Mouse (Mus musculus) liver, embryonic 13.5 days (tissue): ENCODE measurements around the gene Pip4k2b. TPM values are rescaled to one million over a fixed set of nuclear protein-coding genes. Genes with fewer than 3 reads are reported as not detected.

Source experiments
- ATAC-seq: fragments of 200-750 bp; cut with Nextera tagmentation; 2 replicates; pipeline ENCODE4 v1.8.0; 2017; ENCODE audit warnings: low read depth, mild to moderate bottlenecking, moderate number of reproducible peaks, moderate library complexity
- DNase-seq: peaks from one replicate; pipeline ENCODE4 v3.0.0; 2022
- H3K27ac ChIP-seq: fragments of 300-500 bp; sonication (generic); 2 replicates; pipeline ENCODE4 v1.5.1; 2015; ENCODE audit warnings: moderate library complexity, mild to moderate bottlenecking, inconsistent platforms
- H3K27me3 ChIP-seq: fragments of 300-500 bp; sonication (generic); 2 replicates; pipeline ENCODE4 v1.6.1; 2015; ENCODE audit warnings: mild to moderate bottlenecking, inconsistent platforms
- H3K36me3 ChIP-seq: fragments of 300-500 bp; sonication (generic); 2 replicates; pipeline ENCODE4 v1.6.1; 2015; ENCODE audit warnings: mild to moderate bottlenecking, inconsistent platforms
- H3K4me1 ChIP-seq: fragments of 300-500 bp; sonication (generic); replicated peaks from 2 replicates; pipeline ENCODE4 v1.6.1; 2015; ENCODE audit warnings: inconsistent platforms
- H3K4me2 ChIP-seq: fragments of 300-500 bp; sonication (generic); 2 replicates; pipeline ENCODE4 v1.6.1; 2015; ENCODE audit warnings: inconsistent platforms, mild to moderate bottlenecking, moderate library complexity
- H3K4me3 ChIP-seq: fragments of 300-500 bp; sonication (generic); replicated peaks from 2 replicates; pipeline ENCODE4 v1.5.1; 2015; ENCODE audit warnings: mild to moderate bottlenecking, inconsistent platforms
- H3K9ac ChIP-seq: fragments of 300-500 bp; sonication (generic); 2 replicates; pipeline ENCODE4 v1.6.1; 2015; ENCODE audit warnings: mild to moderate bottlenecking, inconsistent platforms
- H3K9me3 ChIP-seq: fragments of 300-500 bp; sonication (generic); replicated peaks from 2 replicates; pipeline ENCODE4 v1.6.1; 2016; ENCODE audit warnings: inconsistent platforms
- WGBS: fragments of 180-500 bp; shearing (Covaris S2); methylation state at CpG from one replicate; pipeline ENCODE4 v1.1.7; 2015; ENCODE audit not compliant: insufficient replicate concordance; 5-methylcytosine and 5-hydroxymethylcytosine counted together
- polyA plus RNA-seq: library from polyadenylated mRNA; unstranded; fragments of >200 nt; fragmentation: Nextera tagmentation; extraction: Ambion mirVana; gene quantifications from 2 replicates; pipeline ENCODE4 v1.2.1, GENCODE M21; 2015

Pip4k2b gene
- polyA plus RNA-seq, 1 experiment from 2014 or later = 0.88 TPM

DNA sequence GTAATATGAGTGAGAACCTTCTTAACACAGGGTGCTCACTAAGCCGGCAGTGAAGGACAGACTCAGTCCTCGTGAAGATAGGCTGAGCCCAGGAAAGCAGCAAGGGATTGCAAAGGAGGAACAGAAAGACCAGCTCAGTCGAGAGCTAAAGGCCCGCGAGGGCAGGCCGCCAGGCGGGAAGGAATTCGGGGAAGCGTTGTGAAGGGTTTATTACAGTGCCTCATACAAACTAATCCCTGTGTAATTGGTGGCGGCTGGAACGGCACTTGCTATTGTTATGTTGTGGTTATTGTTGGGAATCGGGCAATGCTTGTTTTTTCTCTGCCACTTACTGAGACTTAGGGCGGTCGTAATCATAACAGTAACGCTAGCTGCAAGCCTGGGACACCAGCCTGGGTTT, 67.1 kb downstream of the Pip4k2b start:
- Histone ChIP-seq H3K4me1 (no peaks in the 10 kb centered on the region), H3K4me2 (no peak overlapping the region), H3K27ac (no peak overlapping the region), H3K9me3 (no peaks in the 10 kb centered on the region), H3K27me3 (no peaks in the 10 kb centered on the region), H3K9ac (no peak overlapping the region), H3K36me3 (peaks cover 20% of the 10 kb centered on the region; the same call in 1 of the 2 replicates), H3K4me3 (no peak overlapping the region)
- ATAC-seq (no peak), DNase-seq (no peak)
- WGBS = 76% methylated on average over 15 of the region's 15 CpGs

GRCm38 (mm10) chr11:97676050-97676754, 68.3 kb downstream of the Pip4k2b start:
- Histone ChIP-seq H3K36me3 (peaks cover 14% of the 10 kb centered on the region; the same call in 1 of the 2 replicates), H3K27me3 (no peaks in the 10 kb centered on the region), H3K4me3 (no peak overlapping the region), H3K27ac (no peak overlapping the region), H3K9ac (no peak overlapping the region), H3K4me1 (no peaks in the 10 kb centered on the region), H3K4me2 (no peak overlapping the region), H3K9me3 (no peaks in the 10 kb centered on the region)
- no peak for DNase-seq
- no peak for ATAC-seq
- WGBS = 77% methylated on average over 15 of the region's 15 CpGs

DNA sequence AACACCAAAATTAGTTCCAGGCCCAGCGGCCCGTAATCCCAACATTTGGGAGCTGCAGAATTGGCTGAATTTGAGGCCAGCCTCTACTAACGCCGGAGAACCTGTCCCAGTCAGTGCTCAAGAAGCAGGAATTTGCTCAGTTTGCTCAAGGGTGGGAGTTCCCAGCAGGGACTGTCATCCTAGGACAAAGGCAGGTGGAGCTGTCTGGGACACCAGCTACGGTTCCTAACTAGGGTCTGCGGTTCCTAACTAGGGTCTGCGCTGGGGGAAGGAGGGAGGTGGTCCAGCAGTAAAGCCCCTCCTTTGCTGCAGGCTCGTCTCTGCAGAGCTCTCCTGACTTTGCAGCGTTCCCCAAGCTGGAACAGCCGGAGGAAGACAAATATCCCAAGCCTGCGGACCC, 71.4 kb downstream of the Pip4k2b start:
- Histone ChIP-seq H3K27me3 (peaks cover 6% of the 10 kb centered on the region), H3K9ac (no peak overlapping the region), H3K4me1 (peaks cover 15% of the 10 kb centered on the region), H3K4me2 (no peak overlapping the region), H3K27ac (no peak overlapping the region), H3K9me3 (no peaks in the 10 kb centered on the region), H3K4me3 (no peak overlapping the region), H3K36me3 (peaks cover 3% of the 10 kb centered on the region; the same call in 1 of the 2 replicates)
- WGBS = 78% methylated on average over 11 of the region's 11 CpGs
- DNase-seq = no peak
- ATAC-seq = no peak

DNA sequence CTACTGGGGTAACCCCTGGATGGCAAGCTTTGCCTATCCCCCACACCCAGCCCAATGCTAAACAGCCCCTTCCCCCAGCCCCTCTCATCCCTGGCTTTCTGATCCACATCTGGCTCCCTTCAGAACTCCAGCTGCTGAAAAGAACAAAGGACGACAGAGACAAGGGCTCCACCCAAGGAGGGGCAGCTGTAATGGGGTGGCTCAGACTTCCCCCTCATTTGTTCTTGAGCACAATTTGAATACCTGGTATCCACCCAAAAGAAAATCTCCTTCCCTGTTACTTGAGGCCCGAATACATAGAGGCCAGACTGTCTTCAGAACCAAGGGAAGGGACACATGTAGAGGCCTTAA, 73.4 kb downstream of the Pip4k2b start:
- no peak for ATAC-seq
- Histone ChIP-seq H3K27ac (no peak overlapping the region), H3K4me3 (no peak overlapping the region), H3K36me3 (0 out of 2 replicates have a peak, but pooled peaks cover 3% of the 10 kb centered on the region), H3K27me3 (peaks cover 15% of the 10 kb centered on the region), H3K4me1 (peaks cover 15% of the 10 kb centered on the region), H3K9ac (no peak overlapping the region), H3K4me2 (no peak overlapping the region), H3K9me3 (no peaks in the 10 kb centered on the region)
- WGBS = 35% methylated on average over 2 of the region's 2 CpGs
- no peak for DNase-seq

DNA sequence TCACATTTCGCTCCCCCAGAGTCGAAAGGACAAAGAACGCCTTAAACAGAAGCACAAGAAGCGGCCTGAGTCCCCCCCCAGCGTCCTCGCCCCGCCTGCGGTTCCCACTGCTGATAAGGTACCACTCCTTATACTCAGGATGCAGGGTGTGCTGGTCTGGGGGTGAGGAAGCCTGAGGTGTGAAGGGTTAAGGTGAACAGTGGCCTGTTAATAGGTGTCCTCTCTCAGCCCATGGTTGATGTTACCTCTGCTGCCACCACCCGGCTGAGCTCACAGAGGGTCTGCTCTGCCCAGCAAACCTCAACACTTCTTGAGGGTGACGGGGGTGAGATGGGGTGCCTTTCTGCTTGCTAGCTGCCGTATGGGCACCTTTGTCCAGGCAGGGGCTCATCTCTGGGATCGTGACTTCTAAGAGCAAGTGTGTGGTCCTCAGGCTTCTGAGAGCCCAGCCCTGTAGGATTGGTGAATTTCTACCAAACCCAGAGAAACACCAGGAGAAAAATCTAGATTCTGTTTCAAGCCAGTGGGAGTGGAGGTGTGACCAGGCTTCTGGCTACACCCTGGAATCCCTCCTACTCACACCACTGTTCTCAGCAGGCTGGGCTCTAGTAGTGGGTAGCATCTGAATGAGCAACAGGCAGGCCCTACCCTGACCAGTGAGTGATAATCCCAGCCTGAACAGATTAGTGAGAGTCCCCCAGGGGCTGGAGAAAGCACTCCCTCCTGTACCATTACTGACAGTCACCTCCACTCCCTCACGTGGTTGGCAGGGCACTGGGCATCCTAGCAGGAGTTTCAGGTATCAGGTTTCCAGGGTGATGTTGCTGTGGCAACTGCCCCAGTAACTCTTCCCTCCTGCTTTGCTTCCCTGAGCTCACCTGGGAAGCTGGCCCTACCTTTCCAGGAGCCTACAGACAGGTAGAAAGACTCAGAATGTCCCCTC, 74.0 kb downstream of the Pip4k2b start:
- WGBS = 44% methylated on average over 13 of the region's 13 CpGs
- DNase-seq (no peak), ATAC-seq (no peak)
- H3K4me2 ChIP-seq = no peak overlapping the region
- H3K27me3 ChIP-seq = peaks cover 22% of the 10 kb centered on the region
- no peak overlapping the region for H3K4me3 ChIP-seq
- H3K9me3 ChIP-seq = no peaks in the 10 kb centered on the region
- peaks cover 15% of the 10 kb centered on the region for H3K4me1 ChIP-seq
- H3K27ac ChIP-seq = no peak overlapping the region
- H3K9ac ChIP-seq = no peak overlapping the region
- H3K36me3 ChIP-seq = peaks cover 2% of the 10 kb centered on the region; the same call in 1 of the 2 replicates

DNA sequence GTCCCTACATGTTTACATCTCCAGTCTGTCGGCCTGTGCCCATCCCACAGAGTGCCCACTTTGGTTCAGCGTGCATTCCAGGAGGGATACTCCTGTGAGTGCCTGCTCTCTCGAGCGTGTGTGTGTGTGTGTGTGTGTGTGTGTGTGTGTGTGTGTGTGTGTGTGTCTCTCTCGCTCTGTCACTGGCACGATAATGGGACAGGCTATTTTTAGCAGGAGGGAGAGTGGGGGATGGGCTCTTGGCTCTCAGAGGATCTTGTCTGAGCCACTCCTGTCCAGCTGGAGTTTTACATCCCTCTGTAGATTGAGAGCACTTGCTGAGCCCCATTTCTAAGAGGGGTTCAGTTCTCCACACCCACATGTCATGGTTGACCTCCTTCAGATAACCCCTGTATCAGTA, 74.7 kb downstream of the Pip4k2b start:
- Histone ChIP-seq H3K27ac (no peak overlapping the region), H3K9ac (no peak overlapping the region), H3K4me2 (no peak overlapping the region), H3K4me1 (peaks cover 16% of the 10 kb centered on the region), H3K4me3 (no peak overlapping the region), H3K36me3 (peaks cover 4% of the 10 kb centered on the region; the same call in 1 of the 2 replicates), H3K27me3 (peaks cover 28% of the 10 kb centered on the region), H3K9me3 (no peaks in the 10 kb centered on the region)
- no peak for ATAC-seq
- WGBS = 18% methylated on average over 6 of the region's 6 CpGs
- DNase-seq = no peak

- 69% methylated on average over 15 of the region's 15 CpGs for WGBS
- Histone ChIP-seq H3K4me1 (peaks cover 19% of the 10 kb centered on the region), H3K9ac (no peak overlapping the region), H3K27ac (no peak overlapping the region), H3K9me3 (no peaks in the 10 kb centered on the region), H3K27me3 (peaks cover 34% of the 10 kb centered on the region), H3K4me3 (no peak overlapping the region), H3K36me3 (peaks cover 4% of the 10 kb centered on the region; the same call in 1 of the 2 replicates), H3K4me2 (no peak overlapping the region)
- no peak for DNase-seq
- ATAC-seq = no peak
These were observed 75.2 kb downstream of the Pip4k2b start for GRCm38 (mm10) chr11:97669268-97669667.

GRCm38 (mm10) chr11:97668160-97668559, 76.3 kb downstream of the Pip4k2b start:
- peaks cover 45% of the 10 kb centered on the region for H3K27me3 ChIP-seq
- H3K36me3 ChIP-seq = peaks cover 4% of the 10 kb centered on the region; the same call in 1 of the 2 replicates
- peaks cover 27% of the 10 kb centered on the region for H3K4me1 ChIP-seq
- no peaks in the 10 kb centered on the region for H3K9me3 ChIP-seq
- H3K9ac ChIP-seq = no peak overlapping the region
- H3K27ac ChIP-seq = no peak overlapping the region
- WGBS = 74% methylated on average over 7 of the region's 7 CpGs
- no peak overlapping the region for H3K4me2 ChIP-seq
- no peak overlapping the region for H3K4me3 ChIP-seq
- DNase-seq = no peak
- no peak for ATAC-seq

GRCm38 (mm10) chr11:97666794-97667193, 77.7 kb downstream of the Pip4k2b start:
- DNase-seq (no peak), ATAC-seq (no peak)
- H3K27ac ChIP-seq = no peak overlapping the region
- H3K4me3 ChIP-seq = no peak overlapping the region
- peaks cover 59% of the 10 kb centered on the region for H3K27me3 ChIP-seq
- H3K36me3 ChIP-seq = peaks cover 4% of the 10 kb centered on the region; the same call in 1 of the 2 replicates
- no peak overlapping the region for H3K4me2 ChIP-seq
- H3K9ac ChIP-seq = no peak overlapping the region
- 65% methylated on average over 15 of the region's 15 CpGs for WGBS
- H3K9me3 ChIP-seq = no peaks in the 10 kb centered on the region
- H3K4me1 ChIP-seq = peaks cover 38% of the 10 kb centered on the region

DNA sequence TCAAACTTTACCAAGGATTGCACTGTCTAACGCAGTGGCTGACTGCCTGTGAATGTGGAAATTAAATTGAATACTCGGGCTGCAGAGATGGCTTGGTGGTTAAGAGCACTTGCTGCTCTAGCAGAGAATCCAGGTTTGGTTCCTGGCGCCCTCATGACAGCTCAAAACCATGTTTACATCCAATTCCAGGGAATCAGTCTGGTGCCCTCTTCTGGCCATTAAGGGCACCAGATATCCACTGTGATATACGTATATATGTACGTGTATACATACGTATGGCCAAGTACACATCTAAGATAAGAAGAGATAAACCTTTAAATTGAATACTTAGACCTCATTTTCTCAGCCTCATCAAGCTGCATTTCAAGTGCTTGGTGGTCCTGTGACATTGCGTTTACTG, 78.3 kb downstream of the Pip4k2b start:
- H3K4me3 ChIP-seq = no peak overlapping the region
- DNase-seq (no peak), ATAC-seq (no peak)
- no peak overlapping the region for H3K9ac ChIP-seq
- H3K4me1 ChIP-seq = peaks cover 42% of the 10 kb centered on the region
- H3K9me3 ChIP-seq = no peaks in the 10 kb centered on the region
- H3K4me2 ChIP-seq = no peak overlapping the region
- H3K27me3 ChIP-seq = peaks cover 65% of the 10 kb centered on the region
- H3K36me3 ChIP-seq = peaks cover 4% of the 10 kb centered on the region; the same call in 1 of the 2 replicates
- 70% methylated on average over 7 of the region's 7 CpGs for WGBS
- no peak overlapping the region for H3K27ac ChIP-seq

DNA sequence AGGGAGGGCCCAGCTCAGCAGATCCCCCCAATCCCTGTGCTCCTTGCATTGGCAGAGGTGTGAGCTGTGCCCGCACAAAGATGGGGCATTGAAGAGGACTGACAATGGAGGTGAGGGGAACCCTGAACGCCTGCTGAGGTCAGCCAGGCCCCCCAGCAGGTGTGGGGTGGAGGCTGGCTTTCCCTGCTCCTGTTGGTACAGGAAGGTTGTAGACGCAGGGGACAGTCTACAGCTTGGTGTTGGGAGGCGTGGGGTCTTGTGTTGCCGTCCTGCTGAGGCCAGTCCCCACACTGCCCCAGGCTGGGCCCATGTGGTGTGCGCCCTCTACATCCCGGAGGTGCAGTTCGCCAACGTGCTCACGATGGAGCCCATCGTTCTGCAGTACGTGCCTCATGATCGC, 79.1 kb downstream of the Pip4k2b start:
- WGBS = 77% methylated on average over 13 of the region's 13 CpGs
- Histone ChIP-seq H3K4me2 (no peak overlapping the region), H3K4me1 (peaks cover 50% of the 10 kb centered on the region), H3K9ac (no peak overlapping the region), H3K9me3 (no peaks in the 10 kb centered on the region), H3K4me3 (no peak overlapping the region), H3K27me3 (peaks cover 72% of the 10 kb centered on the region), H3K27ac (no peak overlapping the region), H3K36me3 (peaks cover 4% of the 10 kb centered on the region; the same call in 1 of the 2 replicates)
- ATAC-seq = no peak
- no peak for DNase-seq
